Mouse (Mus musculus): ENCODE results near the gene Sec13. TPM values are rescaled to one million over a fixed set of nuclear protein-coding genes. Genes with fewer than 3 reads are reported as not detected.

Sec13 gene
- polyA plus RNA-seq, 1 experiment: 271 TPM

- H3K36me3 ChIP-seq (ENCODE audit: control insufficient read depth, insufficient read depth): peaks cover 37% of the 10 kb centered on the region
- peak overlapping the region; percentile 82 for H3ac ChIP-seq (ENCODE audit: control insufficient read depth, insufficient read length, low read depth)
- no peaks in the 10 kb centered on the region for H3K27me3 ChIP-seq (ENCODE audit: control insufficient read depth, insufficient read depth, insufficient read length)
- TF ChIP-seq FOSL1 (IDR thresholded peaks at IDR 0.05; ENCODE audit: insufficient read depth, low read length, poor library complexity, severe bottlenecking): no peak
- TF ChIP-seq CTCF (IDR thresholded peaks at IDR 0.05; ENCODE audit: control insufficient read depth, insufficient read depth, insufficient read length): no peak
- TF ChIP-seq CEBPB (IDR thresholded peaks at IDR 0.05; ENCODE audit: low read depth): no peak
- peak overlapping the region; percentile 85 for H3K4me3 ChIP-seq (ENCODE audit: insufficient read depth, poor library complexity, severe bottlenecking)
- H3K79me2 ChIP-seq (ENCODE audit: control insufficient read depth, insufficient read depth): peaks cover 82% of the 10 kb centered on the region
- peaks cover 59% of the 10 kb centered on the region for H3K79me3 ChIP-seq (ENCODE audit: low read depth)
Observed at GRCm38 (mm10) chr6:113697222-113698205, 43.0 kb downstream of the Sec13 start.

GRCm38 (mm10) chr6:113696582-113697221 is 43.8 kb downstream of the Sec13 start, which contains the start of gene Tatdn2:
TSS of gene Tatdn2 (plus strand) at chr6:113697050.
- H3K79me2 ChIP-seq (ENCODE audit: control insufficient read depth, insufficient read depth): peaks cover 82% of the 10 kb centered on the region
- H3K79me3 ChIP-seq (ENCODE audit: low read depth): peaks cover 62% of the 10 kb centered on the region
- TF ChIP-seq FOSL1 (IDR thresholded peaks at IDR 0.05; ENCODE audit: insufficient read depth, low read length, poor library complexity, severe bottlenecking) (no peak), MAX (IDR thresholded peaks at IDR 0.05) (peak; percentile 53), USF1 (IDR thresholded peaks at IDR 0.05; ENCODE audit: low read depth) (peak; percentile 74), CEBPB (IDR thresholded peaks at IDR 0.05; ENCODE audit: low read depth) (no peak), MYOG (IDR thresholded peaks at IDR 0.05; ENCODE audit: control insufficient read depth, extremely low read depth, insufficient read length) (no peak), CTCF (IDR thresholded peaks at IDR 0.05; ENCODE audit: control insufficient read depth, insufficient read depth, insufficient read length) (no peak), MYOD1 (IDR thresholded peaks at IDR 0.05; ENCODE audit: control insufficient read depth, insufficient read length, low read depth) (no peak)
- H3ac ChIP-seq (ENCODE audit: control insufficient read depth, insufficient read length, low read depth): peak within 1 kb of the TSS; percentile 82
- H3K4me3 ChIP-seq (ENCODE audit: insufficient read depth, poor library complexity, severe bottlenecking): peak within 1 kb of the TSS; percentile 85
- no peaks in the 10 kb centered on the region for H3K27me3 ChIP-seq (ENCODE audit: control insufficient read depth, insufficient read depth, insufficient read length)
- H3K36me3 ChIP-seq (ENCODE audit: control insufficient read depth, insufficient read depth): peaks cover 29% of the 10 kb centered on the region

GRCm38 (mm10) chr6:113695766-113696355 is 44.7 kb downstream of the Sec13 start:
- H3ac ChIP-seq (ENCODE audit: control insufficient read depth, insufficient read length, low read depth): no peak overlapping the region
- no peaks in the 10 kb centered on the region for H3K27me3 ChIP-seq (ENCODE audit: control insufficient read depth, insufficient read depth, insufficient read length)
- no peak overlapping the region for H3K4me3 ChIP-seq (ENCODE audit: insufficient read depth, poor library complexity, severe bottlenecking)
- peaks cover 60% of the 10 kb centered on the region for H3K79me3 ChIP-seq (ENCODE audit: low read depth)
- H3K36me3 ChIP-seq (ENCODE audit: control insufficient read depth, insufficient read depth): peaks cover 20% of the 10 kb centered on the region
- peaks cover 82% of the 10 kb centered on the region for H3K79me2 ChIP-seq (ENCODE audit: control insufficient read depth, insufficient read depth)
- TF ChIP-seq MYOD1 (IDR thresholded peaks at IDR 0.05; ENCODE audit: control insufficient read depth, insufficient read length, low read depth) (no peak), USF1 (IDR thresholded peaks at IDR 0.05; ENCODE audit: low read depth) (no peak), CEBPB (IDR thresholded peaks at IDR 0.05; ENCODE audit: low read depth) (no peak), FOSL1 (IDR thresholded peaks at IDR 0.05; ENCODE audit: insufficient read depth, low read length, poor library complexity, severe bottlenecking) (no peak), MYOG (IDR thresholded peaks at IDR 0.05; ENCODE audit: control insufficient read depth, extremely low read depth, insufficient read length) (no peak), CTCF (IDR thresholded peaks at IDR 0.05; ENCODE audit: control insufficient read depth, insufficient read depth, insufficient read length) (no peak), MAX (IDR thresholded peaks at IDR 0.05) (no peak)

GRCm38 (mm10) chr6:113695203-113695602 is 45.3 kb downstream of the Sec13 start:
- Histone ChIP-seq H3K79me3 (ENCODE audit: low read depth) (peaks cover 53% of the 10 kb centered on the region), H3K27me3 (ENCODE audit: control insufficient read depth, insufficient read depth, insufficient read length) (no peaks in the 10 kb centered on the region), H3K79me2 (ENCODE audit: control insufficient read depth, insufficient read depth) (peaks cover 77% of the 10 kb centered on the region), H3ac (ENCODE audit: control insufficient read depth, insufficient read length, low read depth) (no peak overlapping the region), H3K36me3 (ENCODE audit: control insufficient read depth, insufficient read depth) (peaks cover 14% of the 10 kb centered on the region), H3K4me3 (ENCODE audit: insufficient read depth, poor library complexity, severe bottlenecking) (no peak overlapping the region)
- TF ChIP-seq MAX (IDR thresholded peaks at IDR 0.05) (no peak), FOSL1 (IDR thresholded peaks at IDR 0.05; ENCODE audit: insufficient read depth, low read length, poor library complexity, severe bottlenecking) (no peak), CEBPB (IDR thresholded peaks at IDR 0.05; ENCODE audit: low read depth) (no peak), CTCF (IDR thresholded peaks at IDR 0.05; ENCODE audit: control insufficient read depth, insufficient read depth, insufficient read length) (no peak), MYOD1 (IDR thresholded peaks at IDR 0.05; ENCODE audit: control insufficient read depth, insufficient read length, low read depth) (no peak), USF1 (IDR thresholded peaks at IDR 0.05; ENCODE audit: low read depth) (no peak), MYOG (IDR thresholded peaks at IDR 0.05; ENCODE audit: control insufficient read depth, extremely low read depth, insufficient read length) (no peak)

- no peak overlapping the region for H3ac ChIP-seq (ENCODE audit: control insufficient read depth, insufficient read length, low read depth)
- TF ChIP-seq CTCF (IDR thresholded peaks at IDR 0.05; ENCODE audit: control insufficient read depth, insufficient read depth, insufficient read length) (no peak), MYOG (IDR thresholded peaks at IDR 0.05; ENCODE audit: control insufficient read depth, extremely low read depth, insufficient read length) (no peak), USF1 (IDR thresholded peaks at IDR 0.05; ENCODE audit: low read depth) (no peak), CEBPB (IDR thresholded peaks at IDR 0.05; ENCODE audit: low read depth) (no peak), MAX (IDR thresholded peaks at IDR 0.05) (no peak), MYOD1 (IDR thresholded peaks at IDR 0.05; ENCODE audit: control insufficient read depth, insufficient read length, low read depth) (no peak), FOSL1 (IDR thresholded peaks at IDR 0.05; ENCODE audit: insufficient read depth, low read length, poor library complexity, severe bottlenecking) (no peak)
- peaks cover 58% of the 10 kb centered on the region for H3K79me2 ChIP-seq (ENCODE audit: control insufficient read depth, insufficient read depth)
- H3K36me3 ChIP-seq (ENCODE audit: control insufficient read depth, insufficient read depth): peaks cover 7% of the 10 kb centered on the region
- peaks cover 35% of the 10 kb centered on the region for H3K79me3 ChIP-seq (ENCODE audit: low read depth)
- no peaks in the 10 kb centered on the region for H3K27me3 ChIP-seq (ENCODE audit: control insufficient read depth, insufficient read depth, insufficient read length)
- no peak overlapping the region for H3K4me3 ChIP-seq (ENCODE audit: insufficient read depth, poor library complexity, severe bottlenecking)
Observed at GRCm38 (mm10) chr6:113693377-113693776, 47.2 kb downstream of the Sec13 start.
